Mouse (Mus musculus) left cerebral cortex, adult 11 months (tissue): ENCODE results near the gene Pip4k2a.

Experiments
- DNase-seq: peaks from one replicate; pipeline ENCODE4 v3.0.0; 2022; ENCODE audit warnings: low spot score

The Pip4k2a gene

GRCm38 (mm10) chr2:18833024-18833590 lies 164.8 kb downstream of the Pip4k2a start:
- no peak for DNase-seq

DNA sequence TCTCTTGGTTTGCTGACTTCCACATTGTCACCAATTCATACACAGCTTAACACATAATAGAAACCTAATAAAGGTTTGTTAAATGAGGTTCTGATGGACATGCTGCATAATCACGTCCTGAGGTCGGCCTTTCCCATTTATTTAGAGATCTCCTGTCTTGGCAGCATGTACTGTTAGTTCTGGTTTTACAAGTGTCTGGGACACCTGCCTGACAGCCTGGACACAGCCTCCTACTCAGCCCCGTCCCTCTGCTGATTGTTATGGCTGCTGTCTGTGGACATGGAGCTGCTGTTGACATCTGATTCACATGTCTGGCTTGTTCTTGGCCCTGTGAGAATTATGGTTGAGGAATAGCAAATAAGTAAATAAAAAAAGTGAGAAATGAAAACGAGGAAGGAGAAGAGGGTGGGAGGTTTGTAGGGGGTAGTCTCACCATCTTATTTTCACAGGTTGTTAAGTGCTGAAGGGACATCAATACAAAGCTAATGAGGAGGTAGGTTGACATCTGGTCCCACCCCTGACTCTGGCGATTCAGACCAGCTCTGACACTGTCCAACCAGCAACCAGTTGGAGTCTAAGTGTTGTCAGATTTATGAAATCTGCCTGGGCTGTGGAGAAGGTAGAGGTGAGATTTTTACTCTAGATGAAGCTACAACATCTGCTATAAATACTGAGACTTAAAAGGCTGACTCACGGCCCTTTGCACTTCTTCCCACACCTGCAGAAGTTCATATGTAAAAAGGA lies 166.7 kb downstream of the Pip4k2a start:
- DNase-seq: no peak

- no peak for DNase-seq
Measured at GRCm38 (mm10) chr2:18822711-18823110, 175.2 kb downstream of the Pip4k2a start.

- DNase-seq: no peak
Measured at GRCm38 (mm10) chr2:18821451-18822379, 176.2 kb downstream of the Pip4k2a start.

DNA sequence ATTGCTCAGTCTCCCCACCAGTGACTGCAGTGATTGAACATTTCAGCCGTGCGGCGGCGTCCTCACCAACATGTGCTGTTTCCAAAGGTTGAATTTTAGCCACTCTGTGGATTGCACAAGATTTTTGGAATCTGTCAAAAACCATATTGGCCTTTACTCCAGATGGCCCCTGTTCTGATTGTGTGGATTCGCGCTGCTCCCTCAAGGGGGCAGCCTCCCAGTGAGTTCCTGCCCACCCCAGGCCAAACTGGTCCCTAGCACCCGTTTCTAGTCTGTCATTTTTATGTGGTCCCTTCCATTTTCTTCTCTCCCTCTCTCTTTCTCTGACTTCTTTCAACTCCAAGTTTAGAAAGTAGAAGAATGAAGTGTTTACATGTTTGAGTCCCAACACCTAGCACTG lies 178.4 kb downstream of the Pip4k2a start:
- DNase-seq: no peak

DNA sequence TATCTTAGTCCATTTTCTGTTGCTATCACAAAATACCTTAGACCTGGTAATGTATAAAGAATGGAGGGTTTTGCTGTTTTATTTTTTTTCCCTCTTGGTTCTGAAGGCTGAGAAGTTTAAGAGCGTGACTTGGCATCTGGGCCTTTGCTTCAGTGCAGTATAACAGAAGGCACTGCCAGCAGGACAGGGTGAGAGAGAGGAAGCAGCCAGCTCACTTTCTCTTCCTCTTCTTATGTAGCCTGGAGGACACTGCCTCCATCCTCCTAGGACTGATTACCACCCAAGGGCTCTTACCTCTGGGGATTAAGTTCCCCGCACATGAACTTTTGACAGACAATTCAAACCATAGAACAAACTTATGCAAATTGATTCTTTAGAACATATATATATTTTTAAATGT lies 181.9 kb downstream of the Pip4k2a start:
- DNase-seq: no peak

DNA sequence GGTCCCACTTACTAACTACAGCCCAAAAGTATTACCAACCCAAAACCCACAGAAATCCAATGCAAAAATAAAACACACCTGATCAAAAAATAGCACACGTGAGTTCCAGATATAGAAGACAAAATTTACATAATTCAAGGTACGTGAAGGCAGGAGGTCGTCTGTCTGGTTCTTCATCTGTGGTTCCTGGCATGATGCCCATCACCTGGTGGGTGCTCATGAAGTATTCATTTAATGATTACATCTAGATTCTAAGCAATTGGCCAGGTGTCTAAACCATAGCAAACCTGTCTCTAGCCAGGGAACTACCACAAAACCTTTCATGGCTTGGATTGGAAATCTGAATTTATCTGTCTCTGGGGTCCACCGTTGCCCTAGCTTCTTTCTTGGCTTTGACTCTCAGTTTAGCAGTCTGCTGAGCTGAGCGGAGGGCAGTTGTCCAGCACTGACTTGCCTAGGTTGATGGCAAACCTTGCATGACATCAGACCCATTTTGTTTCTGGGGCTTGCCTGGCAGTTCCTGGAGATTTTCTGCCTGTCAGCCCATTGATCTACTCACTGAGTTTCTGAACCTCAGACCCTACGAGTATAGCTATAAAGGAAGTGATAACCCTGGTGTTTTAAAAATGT lies 182.5 kb downstream of the Pip4k2a start:
- no peak for DNase-seq

DNA sequence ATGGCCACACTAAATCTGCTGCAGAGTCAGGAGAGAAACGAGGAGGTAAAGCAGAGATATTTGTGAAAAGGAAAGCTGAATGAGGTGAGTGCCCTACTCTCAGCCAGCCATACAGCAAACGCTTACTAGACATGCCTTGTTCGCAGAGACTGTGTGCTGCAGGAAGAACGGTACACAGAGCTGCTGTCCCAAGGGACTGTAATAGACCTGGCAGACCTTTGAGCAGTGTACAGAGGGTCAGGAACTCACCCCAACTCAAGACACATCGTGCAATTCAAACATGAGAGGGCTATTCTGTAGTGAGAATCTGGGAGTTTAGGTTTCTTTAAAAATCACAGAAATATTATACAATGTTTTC lies 183.5 kb downstream of the Pip4k2a start:
- no peak for DNase-seq

DNA sequence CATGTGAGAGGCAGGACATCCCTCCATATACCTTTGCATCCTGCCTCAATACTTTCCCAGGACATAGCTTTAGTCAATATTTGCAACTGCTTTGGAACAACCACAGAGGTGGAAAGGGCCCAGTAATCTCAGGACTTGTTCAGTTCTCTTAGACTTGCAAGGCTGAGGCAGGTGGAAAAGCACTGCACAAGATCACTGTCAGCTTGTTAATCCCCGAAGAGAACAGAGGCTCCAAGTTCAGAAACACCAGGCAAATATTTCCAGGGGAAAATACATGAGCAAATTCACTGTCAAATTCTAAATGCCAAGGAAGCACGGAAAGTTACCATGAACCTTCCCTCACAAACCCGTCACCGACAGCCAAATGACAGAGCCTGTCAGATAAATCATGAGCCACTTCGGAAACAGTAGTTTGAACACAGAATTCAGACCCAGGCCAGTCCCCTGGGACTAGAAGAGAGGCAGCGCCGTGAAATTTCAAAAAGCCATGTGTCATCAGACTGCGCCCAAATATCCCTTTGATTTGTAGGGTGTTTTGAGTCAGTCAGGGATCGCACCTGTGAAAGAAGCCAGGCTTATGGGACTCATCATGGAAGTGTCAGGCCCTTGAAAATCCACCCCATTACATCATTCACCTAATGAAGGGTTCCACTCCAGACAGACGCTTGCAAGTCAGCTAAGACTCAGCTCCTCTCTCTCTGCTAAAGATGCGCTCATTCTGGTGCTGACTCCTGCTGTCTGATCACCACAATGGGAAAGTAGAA lies 184.1 kb downstream of the Pip4k2a start:
- DNase-seq: no peak

- DNase-seq: no peak
Measured at GRCm38 (mm10) chr2:18807961-18808360, 190.0 kb downstream of the Pip4k2a start.

DNA sequence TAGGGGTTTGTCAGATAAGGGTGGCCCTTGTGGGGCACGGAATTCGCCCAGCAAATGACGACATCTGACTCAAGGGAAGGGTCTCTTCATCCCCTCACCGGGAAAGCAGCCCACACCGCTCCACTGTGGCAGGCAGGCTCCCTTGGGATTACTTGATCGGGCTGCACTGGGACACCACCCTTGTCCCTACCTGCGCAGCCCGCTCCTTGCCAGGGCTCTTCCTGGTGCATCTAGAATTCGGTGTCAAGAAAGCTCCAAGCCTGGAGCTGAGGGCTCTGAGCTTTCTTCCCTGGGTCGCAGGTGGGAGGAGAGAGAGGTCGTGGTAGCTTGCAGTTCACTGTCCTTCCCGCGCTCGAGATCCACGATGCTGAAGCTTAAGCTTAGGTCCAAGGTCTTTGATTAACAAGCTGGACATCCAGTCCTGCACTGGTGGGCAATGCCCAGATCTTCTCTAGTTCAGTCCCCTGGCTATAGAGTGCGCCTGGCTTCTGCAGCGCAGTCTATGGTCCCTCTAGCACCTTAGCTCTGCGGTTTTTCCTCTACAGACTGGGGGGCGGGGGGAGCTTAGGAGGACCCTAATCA lies 196.6 kb downstream of the Pip4k2a start:
- DNase-seq: no peak

DNA sequence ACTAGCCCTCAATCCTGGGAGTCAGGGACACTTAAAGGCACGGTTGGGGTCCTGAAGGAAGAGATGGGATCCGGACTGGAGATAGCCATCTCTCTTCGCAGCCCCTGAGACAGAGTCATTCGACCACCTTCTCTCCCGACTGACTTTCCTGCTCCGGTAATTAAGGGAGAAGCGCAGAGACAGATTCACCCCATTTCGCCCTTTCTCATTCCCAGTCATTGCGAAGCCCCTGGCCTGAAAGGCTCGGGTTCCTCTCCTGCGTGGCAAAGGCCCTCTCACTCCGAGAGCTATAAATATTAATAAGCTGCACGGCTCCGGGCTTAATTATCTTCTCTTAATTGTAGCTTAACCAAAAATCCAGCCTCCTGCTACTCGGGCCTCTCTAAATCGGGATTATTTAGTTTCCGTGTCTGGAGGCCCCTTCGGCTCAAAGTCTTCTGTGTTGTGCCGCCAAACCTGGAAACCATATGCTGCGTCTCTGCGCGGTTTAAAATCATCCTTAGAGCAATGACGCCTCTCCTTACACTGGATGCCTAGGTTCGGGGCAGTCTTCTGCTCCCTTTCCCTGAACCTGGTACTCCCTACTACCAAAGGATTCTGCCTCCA lies 197.2 kb downstream of the Pip4k2a start:
- DNase-seq: no peak

- DNase-seq: peak; percentile 72
Measured at GRCm38 (mm10) chr2:18799966-18800645, 197.8 kb downstream of the Pip4k2a start.

- DNase-seq: no peak
Measured at GRCm38 (mm10) chr2:18799265-18799965, 198.5 kb downstream of the Pip4k2a start.

GRCm38 (mm10) chr2:18797776-18798175 lies 200.2 kb downstream of the Pip4k2a start:
- no peak for DNase-seq

GRCm38 (mm10) chr2:18794261-18794660 lies 203.7 kb downstream of the Pip4k2a start:
- no peak for DNase-seq
